Mouse (Mus musculus) kidney, postnatal 0 days (tissue): ENCODE data around the gene Sertad3. TPM values are rescaled to one million over a fixed set of nuclear protein-coding genes. Genes with fewer than 3 reads are reported as not detected.

Experiments used
- ATAC-seq: fragments of 200-750 bp; cut with Nextera tagmentation; replicated peaks from 2 replicates; pipeline ENCODE4 v1.8.0; 2017; ENCODE audit warnings: low read depth, moderate number of reproducible peaks, moderate TSS enrichment, moderate library complexity; ENCODE audit not compliant: low FRiP score
- DNase-seq: peaks from one replicate; pipeline ENCODE4 v3.0.0-alpha.2; 2016; ENCODE audit warnings: low spot score
- H3K27ac ChIP-seq: fragments of 300-500 bp; sonication (generic); 2 replicates; pipeline ENCODE4 v1.5.1; 2014; ENCODE audit warnings: mild to moderate bottlenecking
- H3K27me3 ChIP-seq: fragments of 300-500 bp; sonication (generic); 2 replicates; pipeline ENCODE4 v1.6.1; 2014; ENCODE audit warnings: low read length, mixed read lengths; ENCODE audit not compliant: insufficient read depth
- H3K36me3 ChIP-seq: fragments of 300-500 bp; sonication (generic); 2 replicates; pipeline ENCODE4 v1.6.1; 2014; ENCODE audit warnings: low read length, mixed read lengths; ENCODE audit not compliant: insufficient read depth
- H3K4me1 ChIP-seq: fragments of 300-500 bp; sonication (generic); replicated peaks from 2 replicates; pipeline ENCODE4 v1.6.1; 2014; ENCODE audit warnings: antibody characterized with exemption, low read length, mixed read lengths; ENCODE audit not compliant: insufficient read depth
- H3K4me2 ChIP-seq: fragments of 300-500 bp; sonication (generic); 2 replicates; pipeline ENCODE4 v1.6.1; 2014; ENCODE audit warnings: mild to moderate bottlenecking, low read length, moderate library complexity, mixed read lengths
- H3K4me3 ChIP-seq: fragments of 300-500 bp; sonication (generic); replicated peaks from 2 replicates; pipeline ENCODE4 v1.5.1; 2014; ENCODE audit warnings: low read depth, low read length
- H3K9ac ChIP-seq: fragments of 300-500 bp; sonication (generic); 2 replicates; pipeline ENCODE4 v1.6.1; 2014; ENCODE audit warnings: low read depth, low read length
- H3K9me3 ChIP-seq: fragments of 300-500 bp; sonication (generic); replicated peaks from 2 replicates; pipeline ENCODE4 v1.6.1; 2016; ENCODE audit warnings: low read length, inconsistent platforms, mixed read lengths
- CTCF ChIP-seq: IDR thresholded peaks from 2 replicates; pipeline ENCODE4 v1.5.1; 2016; ENCODE audit warnings: antibody characterized with exemption, low read depth, mild to moderate bottlenecking, moderate library complexity
- WGBS: fragments of 180-500 bp; shearing (Covaris S2); extraction: QIAGEN DNeasy Blood & Tissue Kit; methylation state at CpG from one replicate; pipeline ENCODE4 v1.1.7; 2014; 5-methylcytosine and 5-hydroxymethylcytosine counted together
- polyA plus RNA-seq: library from polyadenylated mRNA; unstranded; fragments of >200 nt; fragmentation: Nextera tagmentation; extraction: Ambion mirVana; gene quantifications from 2 replicates; pipeline ENCODE4 v1.2.1, GENCODE M21; 2015

The Sertad3 gene
- polyA plus RNA-seq, 1 experiment from 2014 or later, result 25.3 TPM

GRCm38 (mm10) chr7:27458614-27459013 lies 15.0 kb upstream of the Sertad3 start:
- no peak for ATAC-seq
- DNase-seq, result no peak
- Histone ChIP-seq H3K4me3 (no peak overlapping the region), H3K4me1 (no peaks in the 10 kb centered on the region), H3K36me3 (no peaks in the 10 kb centered on the region), H3K9me3 (no peaks in the 10 kb centered on the region), H3K4me2 (no peak overlapping the region), H3K27ac (no peak overlapping the region), H3K9ac (no peak overlapping the region), H3K27me3 (no peaks in the 10 kb centered on the region)
- 90% methylated on average over 4 of the region's 4 CpGs for WGBS
- no peak for TF ChIP-seq CTCF

GRCm38 (mm10) chr7:27459640-27460039 lies 13.9 kb upstream of the Sertad3 start:
- Histone ChIP-seq H3K27ac (no peak overlapping the region), H3K9ac (no peak overlapping the region), H3K4me2 (no peak overlapping the region), H3K4me1 (no peaks in the 10 kb centered on the region), H3K27me3 (no peaks in the 10 kb centered on the region), H3K9me3 (no peaks in the 10 kb centered on the region), H3K4me3 (no peak overlapping the region), H3K36me3 (no peaks in the 10 kb centered on the region)
- TF ChIP-seq CTCF, result no peak
- DNase-seq, result no peak
- no peak for ATAC-seq
- 92% methylated on average over 5 of the region's 5 CpGs for WGBS

- WGBS, result 70% methylated on average over 6 of the region's 6 CpGs
- ATAC-seq (no peak), DNase-seq (no peak)
- no peak for TF ChIP-seq CTCF
- no peak overlapping the region for H3K9ac ChIP-seq
- no peak overlapping the region for H3K27ac ChIP-seq
- no peaks in the 10 kb centered on the region for H3K27me3 ChIP-seq
- no peaks in the 10 kb centered on the region for H3K9me3 ChIP-seq
- no peaks in the 10 kb centered on the region for H3K36me3 ChIP-seq
- no peak overlapping the region for H3K4me3 ChIP-seq
- H3K4me1 ChIP-seq, result no peaks in the 10 kb centered on the region
- no peak overlapping the region for H3K4me2 ChIP-seq
Measured at GRCm38 (mm10) chr7:27460477-27460876, 13.1 kb upstream of the Sertad3 start.

- Histone ChIP-seq H3K27me3 (no peaks in the 10 kb centered on the region), H3K9ac (no peak overlapping the region), H3K4me3 (no peak overlapping the region), H3K27ac (no peak overlapping the region), H3K9me3 (no peaks in the 10 kb centered on the region), H3K4me1 (no peaks in the 10 kb centered on the region), H3K4me2 (no peak overlapping the region), H3K36me3 (no peaks in the 10 kb centered on the region)
- peak; percentile 80 for ATAC-seq
- TF ChIP-seq CTCF, result peak; percentile 34; the same call in 1 of the 2 replicates
- DNase-seq, result peak; percentile 85
- WGBS, result 22% methylated on average over 4 of the region's 4 CpGs
Measured at GRCm38 (mm10) chr7:27467648-27468047, 5.9 kb upstream of the Sertad3 start.

GRCm38 (mm10) chr7:27471390-27472120 lies 2.0 kb upstream of the Sertad3 start:
- Histone ChIP-seq H3K9ac (no peak overlapping the region), H3K36me3 (peaks cover 5% of the 10 kb centered on the region; the same call in 1 of the 2 replicates), H3K4me3 (no peak overlapping the region), H3K4me2 (no peak overlapping the region), H3K27me3 (no peaks in the 10 kb centered on the region), H3K27ac (no peak overlapping the region), H3K4me1 (no peaks in the 10 kb centered on the region; the same call in 1 of the 2 replicates), H3K9me3 (no peaks in the 10 kb centered on the region)
- 91% methylated on average over 11 of the region's 11 CpGs for WGBS
- ATAC-seq (no peak), DNase-seq (no peak)
- no peak for TF ChIP-seq CTCF

GRCm38 (mm10) chr7:27472596-27472995 lies 972 bp upstream of the Sertad3 start:
- H3K9me3 ChIP-seq, result no peaks in the 10 kb centered on the region
- 31% methylated on average over 7 of the region's 7 CpGs for WGBS
- H3K9ac ChIP-seq, result peak overlapping the region; percentile 36; the same call in 1 of the 2 replicates

More at GRCm38 (mm10) chr7:27472596-27472995, 972 bp upstream of the Sertad3 start:
- no peak for TF ChIP-seq CTCF
- peak; percentile 18 for DNase-seq
- Histone ChIP-seq H3K4me3 (peak overlapping the region; percentile 73), H3K27me3 (no peaks in the 10 kb centered on the region), H3K36me3 (peaks cover 5% of the 10 kb centered on the region; the same call in 1 of the 2 replicates), H3K4me2 (peak overlapping the region; percentile 63), H3K4me1 (peaks cover under 1% of the 10 kb centered on the region; the same call in 1 of the 2 replicates), H3K27ac (peak overlapping the region; percentile 72)
- ATAC-seq, result no peak
